Mouse (Mus musculus): ENCODE measurements around the gene Rplp2. TPM values are rescaled to one million over a fixed set of nuclear protein-coding genes. Genes with fewer than 3 reads are reported as not detected.

Rplp2 gene
- total RNA-seq, 4 experiments from 2014 or later = 490 to 734 (median 578) TPM

DNA sequence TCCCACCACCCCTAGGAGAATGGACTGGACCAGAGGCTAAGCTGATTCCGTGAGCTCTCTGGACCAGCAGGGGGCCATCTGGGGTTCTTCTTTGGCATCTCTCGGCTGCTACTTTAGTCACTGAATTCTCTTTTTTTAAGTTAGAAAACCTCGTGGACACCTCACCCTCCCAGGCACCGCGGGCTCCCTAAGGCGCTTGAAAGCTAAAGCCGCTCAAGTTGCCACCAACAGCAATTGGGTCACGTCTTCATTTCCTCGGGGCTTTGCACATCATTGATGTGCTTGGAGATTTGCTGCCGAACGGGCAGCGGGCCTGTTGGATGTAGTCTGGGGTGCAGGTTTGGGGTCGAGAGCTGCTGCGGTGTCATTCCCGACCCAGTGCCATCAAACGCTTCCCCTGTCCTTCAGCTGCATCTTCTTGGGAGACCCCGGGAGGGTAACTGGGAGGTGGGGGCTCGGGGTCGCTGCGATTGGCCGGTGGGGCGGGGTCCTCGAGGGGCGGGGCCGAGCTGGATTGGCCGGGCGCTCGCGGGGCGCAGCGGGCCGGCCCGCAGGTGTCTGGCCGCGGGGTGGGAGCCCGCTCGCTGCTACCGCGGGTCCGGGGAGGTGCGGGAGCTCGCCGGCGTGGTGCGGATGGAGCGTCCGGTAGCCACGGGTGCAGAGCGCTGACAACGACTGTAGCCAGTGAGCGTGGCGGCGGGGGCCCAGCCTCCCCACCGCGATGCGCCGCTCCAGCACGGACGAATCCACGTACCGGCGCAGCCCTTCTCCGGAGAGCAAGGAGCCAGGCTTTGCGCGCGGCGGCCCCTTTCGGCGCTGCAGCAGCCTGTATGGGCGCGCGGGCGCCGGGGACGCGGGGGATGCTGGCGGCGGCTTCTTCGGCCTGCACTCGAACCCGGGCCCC is 34.6 kb downstream of the Rplp2 start:
- DNase-seq (ENCODE audit: low spot score in 2 of 2) = no peak

GRCm38 (mm10) chr7:141482531-141483024 is 35.4 kb downstream of the Rplp2 start:
- DNase-seq (ENCODE audit: low spot score in 2 of 2) = no peak

DNA sequence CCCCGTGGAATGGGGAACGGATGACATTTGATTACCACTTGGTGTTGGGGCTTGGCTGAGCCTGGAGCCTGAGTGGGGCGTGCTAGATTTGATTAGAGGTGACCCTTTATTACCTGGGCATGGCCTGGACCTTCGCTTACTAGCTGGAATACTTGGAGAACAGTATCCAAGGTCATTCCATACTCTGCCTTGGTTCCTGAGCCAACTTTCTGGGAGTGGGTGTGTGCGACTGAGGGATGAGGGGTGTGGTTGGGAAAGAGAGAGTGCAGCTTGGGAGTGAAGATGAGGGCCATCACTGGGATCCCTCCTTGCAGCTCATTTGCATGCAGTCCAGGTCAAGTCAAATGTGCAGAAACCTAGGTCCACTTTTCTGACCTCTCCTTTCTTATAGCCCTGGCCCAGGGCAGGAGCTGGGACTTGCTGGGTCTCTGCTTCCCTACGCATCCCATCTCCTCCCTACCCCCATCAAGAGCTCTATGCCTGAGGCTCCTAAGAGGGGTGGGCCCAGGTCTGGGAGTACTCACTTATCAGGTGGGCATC is 36.0 kb downstream of the Rplp2 start:
- no peak for DNase-seq (ENCODE audit: low spot score in 2 of 2)

GRCm38 (mm10) chr7:141484186-141485120 is 37.3 kb downstream of the Rplp2 start:
- DNase-seq (ENCODE audit: low spot score in 2 of 2) = no peak

DNA sequence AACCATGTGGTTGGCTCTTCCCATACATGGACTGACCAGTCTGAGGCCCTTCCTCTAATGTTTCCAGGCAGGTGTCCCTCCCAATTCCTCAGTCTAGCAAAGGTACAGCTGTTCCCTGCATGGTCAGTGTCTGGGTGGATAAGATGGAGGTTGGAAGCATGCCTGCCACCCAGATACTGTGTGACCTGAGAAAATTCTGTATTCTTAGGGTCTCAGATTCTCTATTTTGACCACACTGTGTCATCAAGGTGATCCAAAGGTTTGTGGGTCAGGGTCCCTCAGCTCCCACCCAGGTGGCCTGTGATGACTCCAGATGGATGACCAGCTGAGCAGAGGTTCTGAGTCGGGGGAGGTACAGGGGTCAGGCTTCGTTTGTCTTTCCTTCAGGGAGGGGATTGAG is 38.0 kb downstream of the Rplp2 start:
- no peak for DNase-seq (ENCODE audit: low spot score in 2 of 2)

GRCm38 (mm10) chr7:141485606-141486005 is 38.4 kb downstream of the Rplp2 start:
- DNase-seq (ENCODE audit: low spot score in 2 of 2) = no peak

DNA sequence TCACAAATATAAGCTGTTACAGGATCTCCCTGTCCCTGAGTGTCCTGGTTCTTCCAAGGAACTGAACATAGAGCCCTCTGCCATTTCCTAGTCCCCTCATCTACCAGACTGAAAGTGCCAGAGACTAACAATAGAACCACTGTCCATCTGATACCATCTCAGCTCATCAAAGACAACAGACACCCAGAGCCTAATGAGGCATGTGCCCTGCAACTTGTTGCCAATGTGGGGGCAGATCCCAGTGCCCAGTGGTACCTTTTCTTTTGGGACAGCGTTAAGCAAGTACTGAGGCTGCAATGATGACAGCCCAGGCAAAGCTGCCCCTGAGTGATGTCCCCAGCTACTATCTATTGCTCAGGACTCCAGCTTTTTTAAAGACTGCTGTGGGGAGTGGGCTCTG is 39.1 kb downstream of the Rplp2 start:
- no peak for DNase-seq (ENCODE audit: low spot score in 2 of 2)

DNA sequence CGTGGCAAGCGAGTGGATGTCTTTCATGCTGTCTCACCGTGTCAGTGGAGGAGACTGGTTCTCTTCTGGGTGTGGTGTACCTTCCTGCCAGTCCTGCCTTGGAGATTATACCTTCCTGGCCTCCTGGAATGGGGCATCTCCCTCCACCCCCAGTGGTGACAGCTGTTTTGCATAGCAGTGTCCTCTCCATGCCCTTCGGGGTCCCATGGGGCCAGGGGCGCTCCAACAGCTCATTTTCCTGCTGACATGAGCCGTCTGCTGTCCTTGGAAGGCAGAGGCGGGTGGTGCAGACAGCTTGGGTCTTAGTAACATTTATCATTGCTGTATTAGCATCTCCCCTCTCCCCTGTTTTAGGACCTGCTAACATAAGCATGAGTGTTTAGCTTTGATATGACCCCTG is 40.0 kb downstream of the Rplp2 start:
- DNase-seq (ENCODE audit: low spot score in 2 of 2) = no peak

DNA sequence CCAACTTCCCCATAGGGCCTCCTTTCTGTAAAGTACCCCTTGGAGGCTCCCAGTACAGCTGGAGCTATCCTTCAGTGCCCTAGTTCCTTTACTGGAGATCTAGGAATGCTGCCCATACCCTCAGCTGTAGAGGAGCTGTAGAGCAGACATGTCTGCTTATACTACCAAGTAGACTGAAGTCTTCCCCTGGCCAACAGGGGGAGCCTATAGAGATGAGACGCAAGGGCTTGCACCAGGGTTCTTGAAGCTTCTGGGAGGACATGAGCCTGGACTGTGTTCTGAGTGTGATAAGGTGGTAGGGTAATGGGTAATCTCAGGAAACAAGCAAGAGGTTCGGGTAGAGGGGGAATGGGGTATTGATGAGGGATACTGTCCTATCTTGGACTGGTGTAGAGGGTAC is 44.0 kb downstream of the Rplp2 start:
- no peak for DNase-seq (ENCODE audit: low spot score in 2 of 2)

DNA sequence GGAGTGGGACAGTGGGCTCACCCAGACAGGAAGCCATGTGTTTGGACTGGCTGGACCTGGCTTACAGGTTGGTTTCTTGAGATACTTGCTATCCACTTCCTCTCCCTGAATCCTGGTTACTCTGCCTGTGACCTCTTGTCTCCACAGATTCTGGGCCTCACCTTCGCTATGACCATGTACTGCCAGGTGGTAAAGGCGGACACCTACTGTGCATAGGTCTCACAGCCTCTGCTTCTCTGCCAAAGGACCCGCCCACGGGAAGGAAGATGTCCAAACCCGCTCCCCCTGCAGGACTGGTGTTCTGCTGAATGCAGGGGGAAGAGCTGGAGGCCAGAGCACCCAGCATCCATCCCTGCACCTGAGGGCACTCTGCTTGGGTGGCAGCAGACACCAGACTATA is 45.6 kb downstream of the Rplp2 start:
- no peak for DNase-seq (ENCODE audit: low spot score in 2 of 2)

DNA sequence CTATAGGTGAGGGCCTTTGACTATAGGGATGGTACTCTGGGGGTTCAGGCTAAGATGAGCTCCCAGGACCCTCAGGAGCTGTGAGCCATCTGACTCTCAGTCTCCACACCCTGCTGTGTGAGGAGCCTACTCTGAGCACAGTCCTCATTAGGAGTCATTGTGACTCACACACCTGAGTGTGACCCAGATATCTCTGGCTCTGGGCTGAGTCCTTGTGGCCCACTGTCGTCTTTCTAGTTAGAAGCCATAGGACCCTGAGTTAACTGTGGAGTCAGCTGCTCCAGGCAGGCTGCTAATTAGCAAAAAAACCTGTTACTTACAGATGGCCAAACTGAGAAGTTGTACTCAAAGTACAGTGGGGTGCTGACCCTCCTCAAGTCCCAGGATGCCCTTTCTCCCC is 46.6 kb downstream of the Rplp2 start:
- DNase-seq (ENCODE audit: low spot score in 2 of 2) = no peak

DNA sequence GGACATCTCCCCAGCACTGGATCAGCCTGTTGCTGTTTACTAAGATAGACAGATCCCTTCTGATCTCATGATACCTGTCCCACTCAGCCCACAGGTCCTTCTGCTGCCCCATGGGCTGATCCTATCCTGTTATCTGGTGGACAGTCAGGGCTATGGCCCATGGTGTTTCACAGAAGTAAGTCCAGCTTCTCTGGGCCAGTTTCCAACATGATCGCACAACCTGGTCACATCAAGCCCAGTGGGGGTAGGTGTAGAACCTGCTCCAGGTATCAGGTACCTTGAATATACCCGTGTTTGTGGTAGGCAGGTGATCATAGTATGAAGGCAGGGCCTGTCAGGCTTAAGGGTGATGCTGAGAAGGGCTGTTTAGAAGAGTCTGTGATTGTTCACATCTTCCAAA is 48.2 kb downstream of the Rplp2 start:
- DNase-seq (ENCODE audit: low spot score in 2 of 2) = no peak

DNA sequence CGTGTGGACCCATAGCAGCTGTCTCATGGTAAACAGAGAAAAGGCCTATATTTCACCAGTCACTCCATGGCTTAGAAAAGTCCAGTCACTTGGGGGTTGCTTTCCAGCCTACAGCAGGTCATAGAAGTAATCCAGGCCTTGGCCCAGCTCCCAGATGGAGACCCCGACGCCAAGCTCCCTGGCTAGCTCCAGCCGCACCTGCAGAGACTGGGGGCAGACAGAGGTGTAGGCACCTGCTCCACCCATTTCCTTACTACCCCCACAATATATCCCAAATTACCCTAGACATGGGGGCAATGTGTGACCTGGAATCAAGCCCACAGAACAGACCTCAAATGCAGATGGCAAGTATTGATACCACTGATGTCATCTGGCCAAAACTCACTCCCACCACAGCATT is 48.8 kb downstream of the Rplp2 start:
- no peak for DNase-seq (ENCODE audit: low spot score in 2 of 2)

DNA sequence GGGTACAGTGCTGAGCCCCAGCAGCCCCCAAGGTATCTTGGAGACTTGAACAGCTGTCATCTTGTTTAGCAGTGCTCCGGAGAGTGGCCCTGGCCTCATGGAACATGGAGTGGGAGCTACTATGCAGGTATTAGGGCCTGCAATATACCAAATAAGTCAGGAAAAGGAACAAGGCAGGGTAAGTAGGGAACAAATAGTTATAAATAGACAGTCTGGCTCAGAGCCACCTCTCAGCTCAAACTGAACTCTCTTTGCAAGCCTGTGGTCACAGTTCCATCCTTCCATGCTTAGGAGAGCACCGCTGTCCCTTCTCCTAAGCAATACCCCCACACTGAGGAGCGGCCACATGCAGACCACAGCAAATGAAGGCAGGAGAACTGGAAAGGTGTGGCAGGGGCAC is 50.4 kb downstream of the Rplp2 start:
- no peak for DNase-seq (ENCODE audit: low spot score in 2 of 2)

Other genes with a start within 250 kb of the Rplp2 start
- not detected for gene Lmntd2, start 233.3 kb upstream of the Rplp2 start, total RNA-seq (2022)
- 1 to 10 TPM in 2 of 4 experiments, under 1 TPM in 2; 0.71 to 2.0 (median 1.00) TPM for gene Rassf7, start 231.5 kb upstream of the Rplp2 start, total RNA-seq (2022)
- gene Phrf1, start 218.6 kb upstream of the Rplp2 start, total RNA-seq (2022) = 10 to 100 TPM; 68.4 to 95.2 (median 79.3) TPM
- gene Irf7, start 180.9 kb upstream of the Rplp2 start, total RNA-seq (2022) = 1 to 10 TPM in 2 of 4 experiments, under 1 TPM in 2; 0.85 to 3.8 (median 2.0) TPM
- gene Cdhr5, start 170.6 kb upstream of the Rplp2 start, total RNA-seq (2022) = not detected
- not detected for gene Sct, start 168.2 kb upstream of the Rplp2 start, total RNA-seq (2022)
- under 1 TPM in 1 of 4 experiments, not detected in 3; 0.27 TPM for gene Drd4, start 155.4 kb upstream of the Rplp2 start, total RNA-seq (2022)
- 10 to 100 TPM; 67.9 to 84.7 (median 78.5) TPM for gene Deaf1, start 119.7 kb upstream of the Rplp2 start, total RNA-seq (2022)
- gene Tmem80, start 119.6 kb upstream of the Rplp2 start, total RNA-seq (2022) = 10 to 100 TPM; 32.4 to 36.5 (median 34.7) TPM
- gene Eps8l2, start 108.5 kb upstream of the Rplp2 start, total RNA-seq (2022) = 1 to 10 TPM; 3.6 to 7.2 (median 6.4) TPM
- gene Taldo1, start 55.2 kb upstream of the Rplp2 start, total RNA-seq (2022) = 100 to 1,000 TPM; 107 to 127 (median 116) TPM
- gene Gatd1, start 33.2 kb upstream of the Rplp2 start, total RNA-seq (2022) = 10 to 100 TPM; 36.8 to 41.3 (median 38.6) TPM
- 100 to 1,000 TPM; 248 to 286 (median 272) TPM for gene Cend1, start 17.9 kb upstream of the Rplp2 start, total RNA-seq (2022)
- 100 to 1,000 TPM; 295 to 343 (median 318) TPM for gene Slc25a22, start 9.5 kb upstream of the Rplp2 start, total RNA-seq (2022)
- gene Pidd1, start 3.3 kb upstream of the Rplp2 start, total RNA-seq (2022) = 1 to 10 TPM; 1.1 to 2.0 (median 1.5) TPM
- 10 to 100 TPM; 23.0 to 31.8 (median 24.3) TPM for gene Pnpla2, start 7.8 kb downstream of the Rplp2 start, total RNA-seq (2022)
- 1 to 10 TPM; 4.0 to 5.8 (median 4.9) TPM for gene Cracr2b, start 13.7 kb downstream of the Rplp2 start, total RNA-seq (2022)
- gene Cd151, start 20.0 kb downstream of the Rplp2 start, total RNA-seq (2022) = 10 to 100 TPM; 27.3 to 42.2 (median 32.0) TPM
- gene Polr2l, start 27.8 kb downstream of the Rplp2 start, total RNA-seq (2022) = 10 to 100 TPM; 32.4 to 40.6 (median 35.1) TPM
- gene Tspan4, start 27.9 kb downstream of the Rplp2 start, total RNA-seq (2022) = 10 to 100 TPM; 14.7 to 38.7 (median 26.7) TPM
- 10 to 100 TPM; 74.8 to 80.6 (median 76.0) TPM for gene Chid1, start 92.5 kb downstream of the Rplp2 start, total RNA-seq (2022)
- 100 to 1,000 TPM; 217 to 253 (median 230) TPM for gene Ap2a2, start 114.8 kb downstream of the Rplp2 start, total RNA-seq (2022)
- not detected for gene Muc6, start 207.9 kb downstream of the Rplp2 start, total RNA-seq (2022)
- gene Muc2, start 243.0 kb downstream of the Rplp2 start, total RNA-seq (2022) = 1 to 10 TPM in 3 of 4 experiments, not detected in 1; 1.1 to 1.7 (median 1.2) TPM